Mouse (Mus musculus) testis, adult 2 months (tissue): ENCODE measurements around the gene Ccdc28a. TPM values are rescaled to one million over a fixed set of nuclear protein-coding genes. Genes with fewer than 3 reads are reported as not detected.
A peak's percentile ranks its signal among the peaks of the same experiment; 100 is the strongest.

Source experiments
- H3K27ac ChIP-seq: fragments of 200-500 bp; 2 replicates; pipeline ENCODE4 v1.5.1; 2012; ENCODE audit warnings: low read depth, low read length; ENCODE audit not compliant: control insufficient read depth, insufficient read depth
- H3K27me3 ChIP-seq: fragments of 200-500 bp; 2 replicates; pipeline ENCODE4 v1.6.1; 2012; ENCODE audit warnings: mild to moderate bottlenecking, low read length, moderate library complexity; ENCODE audit not compliant: control insufficient read depth, insufficient read depth
- H3K36me3 ChIP-seq: fragments of 200-500 bp; 2 replicates; pipeline ENCODE4 v1.6.1; 2012; ENCODE audit warnings: mild to moderate bottlenecking, low read length; ENCODE audit not compliant: control insufficient read depth, insufficient read depth
- H3K4me1 ChIP-seq: fragments of 200-500 bp; 2 replicates; pipeline ENCODE4 v1.6.1; 2012; ENCODE audit warnings: low read length; ENCODE audit not compliant: control insufficient read depth, insufficient read depth
- H3K4me3 ChIP-seq: fragments of 200-500 bp; 2 replicates; pipeline ENCODE4 v1.5.1; 2012; ENCODE audit warnings: low read depth, mild to moderate bottlenecking, low read length, moderate library complexity, mixed read lengths; ENCODE audit not compliant: control insufficient read depth
- CTCF ChIP-seq: fragments of 200-500 bp; IDR thresholded peaks from 2 replicates; pipeline ENCODE4 v1.5.1; 2012; ENCODE audit warnings: low read depth, mild to moderate bottlenecking, inconsistent platforms, low read length, moderate library complexity; ENCODE audit not compliant: control insufficient read depth, insufficient read depth, insufficient replicate concordance
- POLR2A ChIP-seq: fragments of 200-500 bp; IDR thresholded peaks from 2 replicates; pipeline ENCODE4 v1.6.1; 2012; ENCODE audit warnings: low read depth, mild to moderate bottlenecking, inconsistent platforms, low read length, moderate library complexity; ENCODE audit not compliant: control insufficient read depth
- polyA plus RNA-seq: library from polyadenylated mRNA; depleted of rRNA; stranded (reverse); fragments of >200 nt; gene quantifications from 2 replicates; pipeline ENCODE4 v1.2.3, GENCODE M21; 2012

Gene Ccdc28a
- polyA plus RNA-seq, 1 experiment, result 90.1 TPM

- H3K4me1 ChIP-seq, result no peaks in the 10 kb centered on the region; the same call in 1 of the 2 replicates
- H3K4me3 ChIP-seq, result no peak overlapping the region
- no peaks in the 10 kb centered on the region for H3K27me3 ChIP-seq
- TF ChIP-seq POLR2A (no peak), CTCF (no peak)
- no peaks in the 10 kb centered on the region for H3K36me3 ChIP-seq
- no peak overlapping the region for H3K27ac ChIP-seq
These were observed 30.7 kb downstream of the Ccdc28a start for GRCm38 (mm10) chr10:18204067-18204466.

- Histone ChIP-seq H3K4me3 (no peak overlapping the region), H3K36me3 (no peaks in the 10 kb centered on the region), H3K27me3 (no peaks in the 10 kb centered on the region), H3K4me1 (peaks cover 2% of the 10 kb centered on the region), H3K27ac (no peak overlapping the region)
- TF ChIP-seq POLR2A, result no peak
- no peak for TF ChIP-seq CTCF
These were observed 32.4 kb downstream of the Ccdc28a start for GRCm38 (mm10) chr10:18202401-18202800.

- peaks cover 2% of the 10 kb centered on the region for H3K4me1 ChIP-seq
- TF ChIP-seq CTCF, result no peak
- no peak for TF ChIP-seq POLR2A
- H3K36me3 ChIP-seq, result no peaks in the 10 kb centered on the region
- H3K27me3 ChIP-seq, result no peaks in the 10 kb centered on the region
- no peak overlapping the region for H3K27ac ChIP-seq
- H3K4me3 ChIP-seq, result no peak overlapping the region
These were observed 34.1 kb downstream of the Ccdc28a start for GRCm38 (mm10) chr10:18200656-18201055.

- H3K27ac ChIP-seq, result no peak overlapping the region
- no peaks in the 10 kb centered on the region for H3K27me3 ChIP-seq
- TF ChIP-seq POLR2A (no peak), CTCF (no peak)
- no peak overlapping the region for H3K4me3 ChIP-seq
- H3K36me3 ChIP-seq, result no peaks in the 10 kb centered on the region
- H3K4me1 ChIP-seq, result peaks cover 2% of the 10 kb centered on the region
These were observed 34.9 kb downstream of the Ccdc28a start for GRCm38 (mm10) chr10:18199919-18200318.

GRCm38 (mm10) chr10:18198286-18199015 is 36.3 kb downstream of the Ccdc28a start:
- Histone ChIP-seq H3K36me3 (no peaks in the 10 kb centered on the region), H3K27ac (no peak overlapping the region), H3K27me3 (no peaks in the 10 kb centered on the region), H3K4me1 (peaks cover 5% of the 10 kb centered on the region), H3K4me3 (no peak overlapping the region)
- TF ChIP-seq POLR2A (no peak), CTCF (no peak)

GRCm38 (mm10) chr10:18197206-18197979 is 37.4 kb downstream of the Ccdc28a start:
- peak overlapping the region; percentile 79 for H3K4me3 ChIP-seq
- no peaks in the 10 kb centered on the region for H3K36me3 ChIP-seq
- H3K4me1 ChIP-seq, result peaks cover 5% of the 10 kb centered on the region
- no peak for TF ChIP-seq POLR2A
- peak; percentile 43; the same call in 1 of the 2 replicates for TF ChIP-seq CTCF
- H3K27ac ChIP-seq, result peak overlapping the region; percentile 6; the same call in 1 of the 2 replicates
- no peaks in the 10 kb centered on the region for H3K27me3 ChIP-seq

- Histone ChIP-seq H3K36me3 (no peaks in the 10 kb centered on the region), H3K27me3 (no peaks in the 10 kb centered on the region), H3K4me1 (peaks cover 5% of the 10 kb centered on the region; the same call in 1 of the 2 replicates), H3K4me3 (no peak overlapping the region), H3K27ac (no peak overlapping the region)
- no peak for TF ChIP-seq POLR2A
- TF ChIP-seq CTCF, result no peak
These were observed 40.1 kb downstream of the Ccdc28a start for GRCm38 (mm10) chr10:18194737-18195141.
